Comparison of ENCODE assay signal across 8 mouse cellular contexts in genomic region chr5:30665968-30666367, GRCm38 (mm10). TPM values are rescaled to one million over a fixed set of nuclear protein-coding genes. Genes with fewer than 3 reads are reported as not detected.
A peak's percentile ranks its signal among the peaks of the same experiment; 100 is the strongest.
DNase-seq lines count a peak whose midpoint lies in the region; ATAC-seq lines count a peak whose summit lies in the region.

No protein-coding gene starts in this region.

- peak overlapping the region; percentile 64 for H3K4me2 ChIP-seq in heart, embryonic 11.5 days

- WGBS in heart, embryonic 11.5 days (ENCODE audit: insufficient replicate concordance) = 53% methylated on average over 6 of the region's 6 CpGs

- H3K9me3 ChIP-seq in heart, embryonic 11.5 days (replicated peaks; ENCODE audit: control insufficient read depth, low read length) = no peaks in the 10 kb centered on the region; the same call in 1 of the 2 replicates

- no peak for ATAC-seq in heart, embryonic 11.5 days (replicated peaks; ENCODE audit: insufficient number of reproducible peaks, low FRiP score, low TSS enrichment)

- peak overlapping the region; percentile 82 for H3K27ac ChIP-seq in heart, embryonic 11.5 days (ENCODE audit: low read depth, low read length)

- H3K27me3 ChIP-seq in heart, embryonic 11.5 days (ENCODE audit: control insufficient read depth, insufficient read depth, low read length) = no peaks in the 10 kb centered on the region

- no peak for DNase-seq in heart, postnatal 14 days
- DNase-seq in thymus, postnatal 25 days = peak; percentile 9
- no peak for DNase-seq in thymus, postnatal 4 days
- peak; percentile 44 to 65 for DNase-seq in left cerebral cortex, postnatal 14 days (ENCODE audit: low spot score in 2 of 2)
- peak; percentile 27 to 59 for DNase-seq in right cerebral cortex, postnatal 36 days (ENCODE audit: low spot score in 2 of 2)
- no peak for DNase-seq in MN1 (ENCODE audit: low spot score)
- DNase-seq in kidney, postnatal 10 days = no peak

- H3K9ac ChIP-seq in heart, embryonic 11.5 days (ENCODE audit: low read depth, low read length) = peak overlapping the region; percentile 72

- H3K4me1 ChIP-seq in heart, embryonic 11.5 days (ENCODE audit: control insufficient read depth, insufficient read depth, low read length) = peaks cover 16% of the 10 kb centered on the region

- peak overlapping the region; percentile 84 for H3K4me3 ChIP-seq in heart, embryonic 11.5 days (ENCODE audit: low read depth, low read length)

- H3K36me3 ChIP-seq in heart, embryonic 11.5 days (ENCODE audit: control insufficient read depth, insufficient read depth, low read length) = peaks cover 12% of the 10 kb centered on the region; the same call in 1 of the 2 replicates

- intact Hi-C loops in heart, postnatal 14 days (cut with DNase I) = loop anchor here (2.0 kb wide), 1 partner anchor 17 kb away; no protein-coding TSS in a partner anchor
- intact Hi-C loops in left cerebral cortex, postnatal 14 days (cut with DNase I) = no loop called here

RNA-seq across cellular contexts. Expression of gene Cenpa, which starts 0.6 kb away (rescaled TPM):
- 296 and 306 TPM in 2 replicates for polyA plus RNA-seq in heart, embryonic 11.5 days (2014; fragmentation: Nextera tagmentation; extraction: Ambion mirVana)
- 10 to 100 TPM; 56.0 to 67.6 TPM for total RNA-seq in heart, postnatal 14 days (2021)
- 1 to 10 TPM; 8.1 to 9.5 TPM for total RNA-seq in left cerebral cortex, postnatal 14 days (2021)

RNA-seq across cellular contexts. Expression of gene Slc35f6, which starts 18.2 kb away (rescaled TPM):
- 21.6 and 22.9 TPM in 2 replicates for polyA plus RNA-seq in heart, embryonic 11.5 days (2014; fragmentation: Nextera tagmentation; extraction: Ambion mirVana)
- total RNA-seq in heart, postnatal 14 days (2021) = 10 to 100 TPM; 37.4 to 39.9 TPM
- 10 to 100 TPM; 32.2 to 37.4 TPM for total RNA-seq in left cerebral cortex, postnatal 14 days (2021)

RNA-seq across cellular contexts. Expression of gene Dpysl5, which starts 45.4 kb away (rescaled TPM):
- 2.9 and 3.5 TPM in 2 replicates for polyA plus RNA-seq in heart, embryonic 11.5 days (2014; fragmentation: Nextera tagmentation; extraction: Ambion mirVana)
- under 1 TPM; 0.46 to 0.79 TPM for total RNA-seq in heart, postnatal 14 days (2021)
- total RNA-seq in left cerebral cortex, postnatal 14 days (2021) = 100 to 1,000 TPM; 102 to 111 TPM

Comparison
In these comparisons a context has a peak if more than half of its experiments do, and no peak if none do; other contexts are left out.
1. DNase-seq: peak in thymus, postnatal 25 days (single experiment), left cerebral cortex, postnatal 14 days (2 of 2) and right cerebral cortex, postnatal 36 days (2 of 2); none in heart, postnatal 14 days (0 of 2), thymus, postnatal 4 days (single experiment), MN1 (single experiment) and kidney, postnatal 10 days (single experiment).
2. RNA of gene Cenpa, which starts 0.6 kb away (total RNA-seq): 56.0 to 67.6 TPM in heart, postnatal 14 days; 8.1 to 9.5 TPM in left cerebral cortex, postnatal 14 days; every median in the first group is over 4 times any median in the second.
3. RNA of gene Dpysl5, which starts 45.4 kb away (total RNA-seq): 102 to 111 TPM in left cerebral cortex, postnatal 14 days; 0.46 to 0.79 TPM in heart, postnatal 14 days; every median in the first group is over 10 times any median in the second.